Mouse (Mus musculus): ENCODE data around the gene Eif4g2.

DNA sequence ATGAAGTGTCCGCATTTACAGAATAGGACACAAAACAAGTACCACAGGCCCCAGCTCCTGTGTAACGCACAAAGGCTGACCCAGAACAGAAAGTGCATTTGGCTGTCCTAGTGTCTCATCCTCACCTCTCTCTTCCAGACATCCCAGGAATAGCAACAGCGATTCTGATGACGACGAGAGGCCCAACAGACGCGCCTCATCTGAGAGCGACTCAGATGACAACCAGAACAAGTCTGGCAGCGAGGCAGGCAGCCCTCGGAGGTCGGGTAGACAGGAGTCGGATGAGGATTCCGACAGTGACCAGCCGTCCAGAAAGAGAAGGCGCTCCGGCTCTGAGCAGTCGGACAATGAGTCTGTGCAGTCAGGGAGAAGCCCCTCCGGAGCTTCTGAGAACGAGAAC lies 27.6 kb downstream of the Eif4g2 start:
- TF ChIP-seq POLR2A (IDR thresholded peaks at IDR 0.05; ENCODE audit: insufficient read depth, low read length) (no peak), CTCF (IDR thresholded peaks at IDR 0.05; ENCODE audit: low read depth, low read length) (no peak)
